Mouse (Mus musculus): ENCODE measurements around the gene Vwf. TPM values are rescaled to one million over a fixed set of nuclear protein-coding genes. Genes with fewer than 3 reads are reported as not detected.

Gene Vwf
- total RNA-seq, 1 experiment from 2014 or later, result 5.7 TPM

DNA sequence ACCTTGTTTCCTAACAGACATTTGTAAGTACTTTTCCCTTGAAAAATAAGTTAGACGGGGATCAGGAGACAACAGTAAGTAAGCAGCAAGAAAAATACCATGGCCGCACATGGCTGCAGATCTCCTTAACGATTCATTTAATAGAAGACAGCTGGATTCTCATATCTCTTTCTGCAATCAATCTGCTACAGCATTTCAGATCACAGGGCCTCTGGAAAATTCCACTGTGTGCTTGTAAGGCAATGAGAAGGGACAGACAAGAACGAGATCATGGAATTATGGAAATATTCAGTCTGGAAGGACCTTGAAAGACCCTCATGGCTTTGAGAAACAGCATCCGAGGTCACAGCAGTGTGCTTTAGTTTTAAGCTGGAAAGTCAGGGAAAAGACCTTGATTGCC is 55.2 kb downstream of the Vwf start:
- no peak for ATAC-seq (ENCODE audit: extremely low read depth, insufficient number of reproducible peaks, low FRiP score, poor library complexity, severe bottlenecking)

DNA sequence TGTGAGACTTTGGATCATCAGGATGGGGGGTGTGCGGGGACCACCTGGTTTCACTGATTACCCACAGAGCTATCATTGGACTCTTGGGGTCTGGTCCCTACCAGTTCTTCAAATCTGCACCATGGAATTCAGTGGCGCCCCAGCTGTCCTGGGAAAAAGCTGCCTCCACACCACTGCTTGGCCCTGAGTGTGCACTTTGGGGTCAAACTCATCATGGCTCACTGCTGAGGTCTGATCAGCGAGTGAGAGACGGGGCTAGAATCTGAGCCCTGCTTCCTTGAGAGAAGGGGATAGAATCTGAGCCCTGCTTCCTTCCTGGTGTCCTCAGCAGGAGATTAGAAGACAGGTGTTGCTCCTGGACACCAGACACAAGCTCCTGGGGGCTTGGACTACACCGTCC is 55.8 kb downstream of the Vwf start:
- ATAC-seq (ENCODE audit: extremely low read depth, insufficient number of reproducible peaks, low FRiP score, poor library complexity, severe bottlenecking), result no peak

DNA sequence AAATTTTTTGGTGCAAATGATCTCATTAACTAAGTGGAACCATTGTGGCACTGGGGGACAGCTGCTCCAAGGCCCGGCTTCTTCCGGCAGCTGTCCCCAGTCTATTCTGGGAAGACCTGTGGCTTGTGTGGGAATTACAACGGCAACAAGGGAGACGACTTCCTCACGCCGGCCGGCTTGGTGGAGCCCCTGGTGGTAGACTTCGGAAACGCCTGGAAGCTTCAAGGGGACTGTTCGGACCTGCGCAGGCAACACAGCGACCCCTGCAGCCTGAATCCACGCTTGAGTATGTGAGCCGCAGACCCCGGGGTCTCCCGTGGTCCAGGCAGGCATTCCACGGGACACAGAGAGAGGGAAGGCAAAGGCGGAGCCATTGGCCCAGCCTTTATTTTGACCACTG is 56.7 kb downstream of the Vwf start:
- ATAC-seq (ENCODE audit: extremely low read depth, insufficient number of reproducible peaks, low FRiP score, poor library complexity, severe bottlenecking), result peak; percentile 57; the same call in 1 of the 2 replicates

DNA sequence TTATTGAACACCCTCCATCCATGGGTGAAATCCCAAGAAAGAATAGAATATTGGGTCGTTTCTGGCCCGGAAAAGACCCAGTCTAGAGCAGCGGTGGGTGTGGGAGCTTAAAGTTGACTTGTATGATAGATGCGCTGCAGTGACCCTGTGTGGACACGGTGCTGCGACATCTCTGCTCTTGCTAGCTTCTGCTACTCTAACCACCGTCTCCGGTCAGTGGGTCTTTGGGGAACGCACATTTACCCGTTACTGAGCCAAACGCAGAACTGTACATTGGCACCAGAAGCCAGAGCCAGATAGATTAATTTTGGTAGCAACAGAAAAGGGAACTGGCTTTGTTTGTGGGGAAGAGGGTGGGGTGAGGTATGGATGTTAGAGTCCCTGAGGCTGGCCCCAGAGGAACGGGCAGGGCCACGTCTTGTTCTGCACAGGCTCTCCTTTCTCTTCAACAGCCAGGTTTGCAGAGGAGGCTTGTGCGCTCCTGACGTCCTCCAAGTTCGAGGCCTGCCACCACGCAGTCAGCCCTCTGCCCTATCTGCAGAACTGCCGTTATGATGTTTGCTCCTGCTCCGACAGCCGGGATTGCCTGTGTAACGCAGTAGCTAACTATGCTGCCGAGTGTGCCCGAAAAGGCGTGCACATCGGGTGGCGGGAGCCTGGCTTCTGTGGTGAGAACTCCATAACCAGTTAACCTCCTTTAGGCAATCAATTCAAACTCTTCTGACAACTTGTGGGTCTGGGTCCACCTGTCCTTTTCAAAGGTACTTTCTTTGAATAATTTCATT is 57.3 kb downstream of the Vwf start:
- no peak for ATAC-seq (ENCODE audit: extremely low read depth, insufficient number of reproducible peaks, low FRiP score, poor library complexity, severe bottlenecking)

DNA sequence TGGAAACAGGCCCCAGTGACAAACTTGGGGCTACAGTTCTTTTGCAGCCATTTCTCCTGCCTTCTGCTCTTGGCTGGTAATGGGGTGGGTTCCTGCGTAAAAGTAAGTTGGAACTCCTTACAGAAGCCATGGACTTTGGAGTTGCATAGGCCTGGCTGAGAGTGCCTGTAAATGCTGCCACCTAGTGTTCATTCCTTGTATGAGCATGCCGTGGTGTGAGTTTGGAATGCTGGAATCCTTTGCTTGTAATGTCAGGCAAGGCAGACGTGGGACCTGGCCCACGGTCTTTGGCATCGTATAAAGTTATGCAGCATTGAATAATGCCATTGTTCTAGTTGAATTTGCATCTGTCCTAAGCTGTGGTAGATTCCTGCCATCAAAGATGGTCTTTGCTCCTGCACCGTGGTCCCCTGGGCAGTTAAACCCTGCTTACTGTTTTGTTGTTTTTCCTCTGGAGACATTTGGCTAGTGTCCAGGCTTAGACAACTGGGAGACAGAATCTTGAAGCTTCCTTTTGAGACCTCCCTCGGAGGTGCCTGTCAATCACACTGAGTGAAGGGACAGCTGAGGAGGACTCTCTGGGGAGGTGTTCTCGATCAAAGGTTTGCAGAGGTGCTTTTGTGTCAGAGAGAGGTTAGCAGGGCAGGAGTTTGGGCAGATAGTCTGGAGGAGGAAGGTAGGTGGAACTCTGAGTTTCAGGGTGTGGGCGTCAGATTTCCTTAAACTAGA is 58.1 kb downstream of the Vwf start:
- ATAC-seq (ENCODE audit: extremely low read depth, insufficient number of reproducible peaks, low FRiP score, poor library complexity, severe bottlenecking), result peak; percentile 33; the same call in 1 of the 2 replicates

DNA sequence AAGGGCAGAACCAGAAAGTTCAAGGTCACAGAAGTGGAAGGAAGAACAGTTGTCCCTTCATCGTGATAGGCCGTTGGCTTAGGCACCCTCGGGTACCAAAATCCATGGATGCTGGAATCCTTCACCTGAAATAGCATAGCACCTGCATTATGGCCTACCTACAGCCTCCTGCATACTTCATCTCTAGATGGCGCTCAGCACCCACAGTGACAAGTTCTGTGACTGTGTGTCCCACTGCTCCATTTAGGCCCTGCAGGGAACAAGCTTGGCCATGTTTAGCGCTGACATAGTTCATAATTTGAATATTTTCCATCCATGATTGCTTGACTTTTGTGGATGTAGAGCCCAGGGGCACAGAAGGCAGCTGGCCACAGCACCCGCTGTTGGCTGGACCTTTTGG is 62.5 kb downstream of the Vwf start:
- no peak for ATAC-seq (ENCODE audit: extremely low read depth, insufficient number of reproducible peaks, low FRiP score, poor library complexity, severe bottlenecking)

DNA sequence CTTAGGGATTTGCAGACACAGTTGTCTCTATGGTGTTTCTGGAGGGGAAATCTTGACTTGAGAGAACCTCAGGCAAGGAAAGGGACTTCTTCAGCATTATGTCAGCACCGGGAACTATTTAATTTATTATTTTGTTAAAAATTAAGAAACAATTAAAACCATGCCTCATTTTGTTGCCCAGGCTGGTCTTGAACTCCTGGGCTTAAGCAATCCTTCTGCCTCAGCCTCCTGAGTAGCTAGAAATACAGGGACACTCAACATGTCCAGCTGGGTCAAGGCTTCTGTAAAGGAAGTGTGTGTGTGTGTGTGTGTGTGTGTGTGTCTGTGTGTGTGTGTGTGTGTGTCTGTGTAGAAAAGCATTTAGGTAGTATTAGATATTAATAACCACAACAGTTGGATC is 71.3 kb downstream of the Vwf start:
- ATAC-seq (ENCODE audit: extremely low read depth, insufficient number of reproducible peaks, low FRiP score, poor library complexity, severe bottlenecking), result no peak

DNA sequence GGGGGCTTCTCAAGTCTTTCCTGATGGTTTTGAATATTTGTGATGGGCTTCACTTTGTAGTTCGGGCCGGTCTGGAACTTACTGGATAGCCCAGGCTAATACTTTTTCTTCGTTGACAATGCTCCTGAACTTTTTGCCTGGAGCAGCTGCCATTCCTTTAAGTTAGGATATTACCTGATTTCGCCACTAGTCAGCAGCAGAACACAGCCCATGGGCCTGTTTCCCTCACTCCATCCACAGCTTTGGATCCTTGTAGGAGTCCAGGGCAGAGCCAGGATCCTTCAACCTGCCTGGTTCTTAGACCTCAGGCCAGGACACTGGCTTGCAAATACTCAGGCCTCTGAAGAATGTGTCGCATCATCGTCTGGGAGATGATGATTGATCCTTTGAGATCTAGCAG is 74.2 kb downstream of the Vwf start:
- ATAC-seq (ENCODE audit: extremely low read depth, insufficient number of reproducible peaks, low FRiP score, poor library complexity, severe bottlenecking), result no peak

DNA sequence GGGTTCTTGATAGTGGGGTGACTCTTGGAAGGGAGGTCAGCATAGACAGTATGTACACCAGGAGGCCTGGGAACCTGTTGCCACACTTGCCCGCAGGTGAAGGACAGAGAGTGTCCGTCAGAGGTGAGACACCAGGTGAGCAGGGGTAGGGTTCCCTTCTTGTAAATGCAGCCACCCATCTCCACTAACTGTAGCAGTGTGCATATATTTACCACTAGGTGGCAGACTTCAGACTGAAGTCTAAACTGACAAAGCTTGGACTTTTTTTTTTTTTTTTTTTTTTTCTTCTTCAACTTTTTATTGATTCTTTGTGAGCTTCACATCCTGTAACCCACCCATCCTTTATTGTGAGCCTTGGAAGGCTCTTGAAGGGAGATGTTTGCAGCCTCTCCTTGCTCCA is 75.9 kb downstream of the Vwf start:
- ATAC-seq (ENCODE audit: extremely low read depth, insufficient number of reproducible peaks, low FRiP score, poor library complexity, severe bottlenecking), result no peak

DNA sequence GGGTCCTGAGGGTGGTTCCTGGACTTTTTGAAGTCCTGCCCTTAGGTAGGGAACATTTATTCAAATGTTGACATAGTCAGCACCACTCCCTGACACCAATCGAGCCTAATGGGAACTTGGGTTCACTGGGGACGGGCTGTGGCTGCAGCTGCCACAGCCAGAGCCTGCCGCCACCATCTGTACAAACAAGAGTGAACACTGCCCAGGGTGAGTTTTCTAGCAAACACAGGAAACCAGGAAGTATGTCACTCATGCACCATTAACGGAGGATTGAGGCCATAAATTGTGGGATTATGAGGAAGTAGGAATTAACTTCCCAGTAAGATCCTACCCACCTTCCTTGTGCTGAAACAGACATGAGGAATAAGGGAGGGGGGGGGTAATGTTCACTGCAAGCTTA is 93.9 kb downstream of the Vwf start:
- ATAC-seq (ENCODE audit: extremely low read depth, insufficient number of reproducible peaks, low FRiP score, poor library complexity, severe bottlenecking), result no peak

DNA sequence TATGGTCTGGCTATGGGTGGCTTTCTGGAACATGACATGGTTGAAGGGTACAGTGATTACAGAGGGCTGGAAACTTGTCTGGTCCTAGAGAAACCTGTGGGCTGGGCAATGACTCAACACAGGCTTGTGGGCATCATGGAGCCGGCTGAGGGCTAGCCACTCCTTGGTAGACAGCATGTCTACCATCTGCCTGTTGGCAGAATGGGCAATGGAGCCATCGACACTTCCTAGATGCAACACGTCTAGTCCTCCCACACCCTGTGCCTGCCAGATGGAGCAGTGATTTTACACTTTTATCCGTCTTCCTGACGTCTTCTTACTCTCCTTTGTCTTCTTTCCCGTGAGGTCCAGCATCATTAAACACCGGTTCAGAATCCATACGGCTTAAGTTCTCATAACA is 94.6 kb downstream of the Vwf start:
- ATAC-seq (ENCODE audit: extremely low read depth, insufficient number of reproducible peaks, low FRiP score, poor library complexity, severe bottlenecking), result no peak

DNA sequence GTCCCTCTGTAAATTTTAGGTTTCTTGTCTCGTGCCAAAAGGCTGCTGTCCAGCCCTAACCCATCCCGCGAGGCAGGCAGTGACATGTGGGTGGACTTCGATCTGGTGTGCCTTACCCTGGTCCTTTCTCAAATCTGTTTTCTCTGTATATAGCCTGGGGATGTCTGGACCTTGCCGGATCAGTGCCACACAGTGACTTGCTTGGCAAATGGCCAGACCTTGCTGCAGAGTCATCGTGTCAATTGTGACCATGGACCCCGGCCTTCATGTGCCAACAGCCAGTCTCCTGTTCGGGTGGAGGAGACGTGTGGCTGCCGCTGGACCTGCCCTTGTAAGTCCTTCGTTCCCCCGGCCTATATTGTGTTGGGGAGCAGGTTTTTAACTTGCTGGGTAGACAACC is 102.4 kb downstream of the Vwf start:
- no peak for ATAC-seq (ENCODE audit: extremely low read depth, insufficient number of reproducible peaks, low FRiP score, poor library complexity, severe bottlenecking)

DNA sequence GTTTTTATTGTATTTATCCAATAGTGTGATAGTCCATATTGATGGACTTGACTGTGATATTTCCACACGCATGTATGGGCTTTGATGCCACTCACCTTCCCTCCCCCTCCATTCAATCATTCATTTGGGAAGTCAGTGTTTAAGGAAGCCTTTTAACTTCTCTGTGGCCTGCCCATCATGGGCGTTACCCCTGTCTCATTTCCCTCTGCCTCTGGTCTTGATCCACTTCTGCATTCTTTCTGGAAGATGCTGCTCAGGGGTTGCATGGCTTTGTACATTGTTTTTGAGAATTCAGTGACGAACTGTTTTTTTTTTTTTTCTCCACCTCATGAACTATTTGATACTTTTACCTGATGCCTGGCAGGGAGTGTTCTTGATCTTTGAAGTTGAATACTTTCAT is 104.8 kb downstream of the Vwf start:
- ATAC-seq (ENCODE audit: extremely low read depth, insufficient number of reproducible peaks, low FRiP score, poor library complexity, severe bottlenecking), result no peak

DNA sequence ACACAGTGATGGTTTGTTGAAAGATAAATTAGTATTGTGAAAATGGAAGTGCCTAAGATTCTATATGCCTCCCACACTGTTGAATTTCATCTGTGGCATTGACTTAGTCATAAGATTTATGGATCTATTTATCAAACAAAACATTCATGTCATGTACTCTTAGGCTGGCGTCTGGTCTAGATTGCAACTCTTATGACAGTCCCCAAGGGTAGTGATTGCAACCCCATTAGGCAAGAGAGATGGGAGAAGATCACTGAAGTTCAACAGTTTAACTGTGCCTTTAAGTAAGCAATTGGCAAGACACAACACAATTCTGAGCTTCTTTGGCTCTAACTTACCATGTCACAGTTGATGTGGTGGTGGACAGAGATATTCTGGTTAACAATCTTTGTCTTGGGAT is 106.8 kb downstream of the Vwf start:
- ATAC-seq (ENCODE audit: extremely low read depth, insufficient number of reproducible peaks, low FRiP score, poor library complexity, severe bottlenecking), result no peak

DNA sequence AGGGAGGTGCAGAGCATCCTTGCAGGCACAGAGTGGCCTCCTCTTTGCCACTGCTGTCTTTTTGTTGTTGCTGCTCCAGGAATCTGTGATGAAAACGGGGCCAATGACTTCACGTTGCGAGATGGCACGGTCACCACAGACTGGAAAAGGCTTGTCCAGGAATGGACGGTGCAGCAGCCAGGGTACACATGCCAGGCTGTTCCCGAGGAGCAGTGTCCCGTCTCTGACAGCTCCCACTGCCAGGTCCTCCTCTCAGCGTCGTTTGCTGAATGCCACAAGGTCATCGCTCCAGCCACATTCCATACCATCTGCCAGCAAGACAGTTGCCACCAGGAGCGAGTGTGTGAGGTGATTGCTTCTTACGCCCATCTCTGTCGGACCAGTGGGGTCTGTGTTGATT is 110.3 kb downstream of the Vwf start:
- ATAC-seq (ENCODE audit: extremely low read depth, insufficient number of reproducible peaks, low FRiP score, poor library complexity, severe bottlenecking), result no peak

DNA sequence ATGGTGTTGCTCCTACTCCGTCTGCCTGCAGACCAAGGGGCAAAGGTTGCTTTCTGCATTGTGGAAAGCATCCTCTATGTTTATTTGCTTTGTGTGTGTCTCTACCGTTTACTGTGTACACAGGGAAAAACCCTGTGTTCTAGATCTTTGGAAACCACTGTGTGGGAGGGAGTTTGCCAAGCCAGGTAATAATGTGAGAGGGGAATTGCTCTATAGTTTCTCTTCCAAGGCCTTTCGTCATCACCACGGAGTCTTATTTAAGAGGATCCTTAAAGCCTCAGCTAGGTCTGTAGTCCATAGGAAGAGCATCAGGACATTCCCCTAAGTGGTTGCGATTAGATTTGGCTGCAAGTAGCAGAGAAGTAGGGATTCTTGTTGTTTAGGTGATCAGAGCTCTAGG is 111.4 kb downstream of the Vwf start:
- ATAC-seq (ENCODE audit: extremely low read depth, insufficient number of reproducible peaks, low FRiP score, poor library complexity, severe bottlenecking), result no peak

DNA sequence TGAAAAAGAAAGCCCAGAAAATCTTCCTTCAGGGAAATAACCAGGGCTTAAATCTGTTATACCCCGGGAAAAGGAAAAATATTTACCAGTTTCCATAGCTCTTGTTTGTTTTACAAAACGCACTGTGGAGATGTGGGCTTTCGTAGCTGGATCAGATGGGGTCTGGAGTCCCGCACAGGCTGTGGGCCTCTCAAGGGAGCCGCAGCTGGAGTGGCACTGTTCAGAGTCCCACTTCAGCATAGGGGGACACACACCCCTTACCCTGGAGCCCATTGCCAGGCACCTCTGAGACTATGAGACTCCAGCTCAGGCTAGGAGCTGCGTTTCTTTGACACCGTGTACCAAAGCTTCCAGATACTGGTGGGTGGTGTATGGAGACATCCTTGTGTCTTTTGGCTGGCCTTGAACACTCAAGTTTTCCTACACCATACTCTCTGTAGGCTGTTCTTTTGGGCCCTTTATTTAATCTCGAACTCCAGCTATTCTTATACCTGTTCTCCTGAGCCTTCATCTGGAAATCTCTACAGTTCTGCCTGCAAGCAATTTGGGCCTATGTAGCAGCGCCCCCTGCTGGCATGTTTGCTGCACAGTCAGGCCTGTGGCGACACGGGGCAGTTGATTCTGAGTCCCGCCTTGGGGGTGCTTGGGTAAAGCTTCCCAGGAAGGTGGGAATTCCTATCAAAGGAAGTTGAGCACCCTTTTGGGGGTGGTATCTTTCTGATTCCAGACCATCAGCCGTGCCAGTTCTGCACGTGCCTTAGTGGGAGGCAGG is 114.7 kb downstream of the Vwf start:
- no peak for ATAC-seq (ENCODE audit: extremely low read depth, insufficient number of reproducible peaks, low FRiP score, poor library complexity, severe bottlenecking)

DNA sequence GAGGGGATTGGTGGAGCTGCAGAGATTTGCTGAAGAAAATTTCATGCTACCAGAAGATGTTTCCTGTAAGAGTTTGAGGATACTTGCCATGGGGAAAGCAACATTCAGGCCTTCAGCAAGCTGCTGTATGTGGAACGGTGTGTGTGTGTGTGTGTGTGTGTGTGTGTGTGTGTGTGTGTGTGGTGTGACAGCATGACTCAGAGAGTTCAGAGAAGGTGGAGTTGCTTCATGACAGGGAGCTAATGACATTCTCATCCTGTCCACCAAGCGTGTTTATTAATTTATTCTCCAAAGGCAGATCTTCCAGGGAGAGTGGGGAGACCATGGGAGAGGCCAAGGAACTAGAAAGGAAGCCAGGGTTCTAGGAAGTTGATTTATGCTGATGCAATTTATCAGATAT is 117.3 kb downstream of the Vwf start:
- ATAC-seq (ENCODE audit: extremely low read depth, insufficient number of reproducible peaks, low FRiP score, poor library complexity, severe bottlenecking), result no peak

DNA sequence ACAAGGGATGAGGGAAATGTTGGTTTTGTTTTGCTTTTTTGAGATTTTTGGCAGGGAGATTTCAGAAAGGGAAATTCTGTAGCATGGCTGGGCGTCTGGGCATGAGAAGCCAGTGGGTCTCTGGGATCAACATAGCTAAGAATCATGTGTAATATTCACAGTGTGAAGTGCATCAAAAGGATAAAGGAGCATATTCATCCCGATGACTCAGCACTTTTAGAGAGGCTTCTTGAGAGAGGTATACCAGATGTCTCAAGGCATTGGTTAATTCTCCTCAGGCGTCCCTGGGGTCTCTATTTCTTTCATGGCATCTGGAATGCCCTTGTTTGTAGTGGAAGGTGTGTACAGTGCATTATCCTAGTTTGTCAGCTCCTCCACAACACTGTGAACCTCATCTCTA is 125.3 kb downstream of the Vwf start:
- ATAC-seq (ENCODE audit: extremely low read depth, insufficient number of reproducible peaks, low FRiP score, poor library complexity, severe bottlenecking), result no peak

DNA sequence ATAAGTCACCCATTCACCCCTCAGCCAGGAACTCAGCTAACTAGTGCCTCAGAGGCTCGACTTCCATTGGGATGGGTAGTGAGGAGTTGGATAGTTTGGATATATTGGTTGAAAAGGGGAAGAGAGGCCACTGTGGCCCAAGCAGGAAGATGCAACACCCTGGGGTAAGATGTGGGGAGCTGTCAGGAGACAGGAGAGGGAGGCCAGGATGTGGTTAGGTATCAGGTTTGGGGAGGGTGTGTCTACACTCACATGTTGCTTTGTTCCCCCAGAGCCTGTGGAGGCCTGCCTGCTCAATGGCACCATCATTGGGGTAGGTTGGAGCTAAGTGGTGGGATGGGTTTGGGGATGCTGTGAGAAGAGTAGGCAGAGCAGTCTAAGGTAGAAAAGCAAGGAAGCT is 131.9 kb downstream of the Vwf start:
- no peak for ATAC-seq (ENCODE audit: extremely low read depth, insufficient number of reproducible peaks, low FRiP score, poor library complexity, severe bottlenecking)

All from neutrophil, adult 5-6 weeks (primary cell).